Mouse (Mus musculus): ENCODE measurements at regions not wholly inside any gene's neighbourhood (a gene's known extent, or its start where the extent isn't known, plus 50 kb on each side); places are given as distances from the start of the nearest gene placed in this dataset.

- H3K36me3 ChIP-seq (ENCODE audit: control insufficient read depth, insufficient read depth, low read length) = no peaks in the 10 kb centered on the region
- no peaks in the 10 kb centered on the region for H3K27me3 ChIP-seq (ENCODE audit: control insufficient read depth, insufficient read depth, low read length)
- H3K27ac ChIP-seq (ENCODE audit: insufficient read depth, low read depth, low read length) = no peak overlapping the region
- no peak overlapping the region for H3K4me3 ChIP-seq (ENCODE audit: low read depth, low read length)
- TF ChIP-seq POLR2A (IDR thresholded peaks at IDR 0.05; ENCODE audit: low read depth, low read length) (no peak), CTCF (IDR thresholded peaks at IDR 0.05; ENCODE audit: extremely low read depth, insufficient read length, insufficient replicate concordance, low read depth, low read length) (no peak)
- H3K4me1 ChIP-seq (ENCODE audit: control insufficient read depth, insufficient read depth, insufficient read length, low read length) = no peaks in the 10 kb centered on the region
- WGBS = 84% methylated on average over 7 of the region's 7 CpGs
Measured at GRCm38 (mm10) chr17:79414006-79414405, 59.1 kb upstream of the Cdc42ep3 start.

GRCm38 (mm10) chr17:79417953-79418352, 63.1 kb upstream of the Cdc42ep3 start:
- Histone ChIP-seq H3K4me1 (ENCODE audit: control insufficient read depth, insufficient read depth, insufficient read length, low read length) (no peaks in the 10 kb centered on the region), H3K27ac (ENCODE audit: insufficient read depth, low read depth, low read length) (no peak overlapping the region), H3K36me3 (ENCODE audit: control insufficient read depth, insufficient read depth, low read length) (no peaks in the 10 kb centered on the region), H3K4me3 (ENCODE audit: low read depth, low read length) (no peak overlapping the region), H3K27me3 (ENCODE audit: control insufficient read depth, insufficient read depth, low read length) (no peaks in the 10 kb centered on the region)
- no peak for TF ChIP-seq CTCF (IDR thresholded peaks at IDR 0.05; ENCODE audit: extremely low read depth, insufficient read length, insufficient replicate concordance, low read depth, low read length)
- no peak for TF ChIP-seq POLR2A (IDR thresholded peaks at IDR 0.05; ENCODE audit: low read depth, low read length)
- 93% methylated on average over 1 of the region's 1 CpGs for WGBS

DNA sequence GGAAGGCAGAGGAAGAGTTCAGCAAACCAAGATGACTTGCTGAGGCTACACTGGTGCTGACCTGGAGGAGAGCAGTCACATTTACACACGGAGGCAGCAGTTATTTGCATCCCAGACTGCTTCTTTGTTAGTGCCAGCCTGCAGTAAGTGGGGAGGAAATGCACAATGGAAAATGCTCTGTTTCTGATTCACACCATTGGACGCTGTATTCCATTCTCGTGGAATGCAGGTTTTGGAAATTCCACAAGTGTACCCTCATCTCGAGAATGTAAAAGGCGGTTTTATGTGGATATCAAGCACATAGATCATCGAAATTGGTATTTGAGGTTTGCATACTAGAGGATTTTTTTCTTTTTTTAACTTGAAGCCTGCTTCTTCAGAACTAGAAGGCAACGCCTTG, 66.7 kb upstream of the Cdc42ep3 start:
- Histone ChIP-seq H3K4me3 (ENCODE audit: low read depth, low read length) (no peak overlapping the region), H3K27me3 (ENCODE audit: control insufficient read depth, insufficient read depth, low read length) (no peaks in the 10 kb centered on the region), H3K36me3 (ENCODE audit: control insufficient read depth, insufficient read depth, low read length) (no peaks in the 10 kb centered on the region), H3K27ac (ENCODE audit: insufficient read depth, low read depth, low read length) (no peak overlapping the region), H3K4me1 (ENCODE audit: control insufficient read depth, insufficient read depth, insufficient read length, low read length) (no peaks in the 10 kb centered on the region)
- 76% methylated on average over 7 of the region's 7 CpGs for WGBS
- TF ChIP-seq CTCF (IDR thresholded peaks at IDR 0.05; ENCODE audit: extremely low read depth, insufficient read length, insufficient replicate concordance, low read depth, low read length) = no peak
- TF ChIP-seq POLR2A (IDR thresholded peaks at IDR 0.05; ENCODE audit: low read depth, low read length) = no peak

GRCm38 (mm10) chr17:79439182-79439581, 84.3 kb upstream of the Cdc42ep3 start:
- H3K36me3 ChIP-seq (ENCODE audit: control insufficient read depth, insufficient read depth, low read length) = no peaks in the 10 kb centered on the region
- no peak overlapping the region for H3K27ac ChIP-seq (ENCODE audit: insufficient read depth, low read depth, low read length)
- no peak overlapping the region for H3K4me3 ChIP-seq (ENCODE audit: low read depth, low read length)
- TF ChIP-seq POLR2A (IDR thresholded peaks at IDR 0.05; ENCODE audit: low read depth, low read length) = no peak
- no peak for TF ChIP-seq CTCF (IDR thresholded peaks at IDR 0.05; ENCODE audit: extremely low read depth, insufficient read length, insufficient replicate concordance, low read depth, low read length)
- H3K4me1 ChIP-seq (ENCODE audit: control insufficient read depth, insufficient read depth, insufficient read length, low read length) = no peaks in the 10 kb centered on the region
- no peaks in the 10 kb centered on the region for H3K27me3 ChIP-seq (ENCODE audit: control insufficient read depth, insufficient read depth, low read length)

DNA sequence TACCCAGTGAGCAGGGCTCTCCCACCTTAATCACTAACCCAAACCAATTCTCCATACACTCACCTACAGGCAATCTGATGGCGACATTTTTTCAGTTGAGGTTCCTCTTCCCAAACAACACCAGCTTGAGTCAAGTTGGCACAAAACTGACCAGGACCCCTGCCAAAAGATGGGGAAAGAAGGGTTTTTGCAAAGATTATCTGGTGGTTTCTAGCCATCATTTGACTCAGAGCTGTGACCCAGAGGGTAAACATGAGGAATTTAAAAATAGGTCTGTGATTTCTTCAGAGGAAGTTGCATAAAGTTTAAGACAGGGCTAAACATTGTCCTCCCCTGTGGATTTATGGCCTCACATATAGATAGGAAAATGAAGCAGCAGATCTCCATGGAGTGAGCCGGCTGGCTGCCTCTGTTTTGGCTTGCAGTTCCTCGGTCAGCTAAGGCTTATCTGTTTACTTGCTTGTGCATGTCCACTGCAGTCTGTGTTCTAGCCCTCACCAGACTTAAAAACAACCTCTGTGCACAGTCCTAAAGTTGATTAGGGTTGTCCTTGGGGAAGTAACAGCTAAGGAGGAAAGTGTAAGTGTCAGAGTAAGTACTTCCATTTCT, 87.7 kb upstream of the Cdc42ep3 start:
- H3K36me3 ChIP-seq (ENCODE audit: control insufficient read depth, insufficient read depth, low read length) = no peaks in the 10 kb centered on the region
- no peaks in the 10 kb centered on the region for H3K4me1 ChIP-seq (ENCODE audit: control insufficient read depth, insufficient read depth, insufficient read length, low read length)
- TF ChIP-seq POLR2A (IDR thresholded peaks at IDR 0.05; ENCODE audit: low read depth, low read length) (no peak), CTCF (IDR thresholded peaks at IDR 0.05; ENCODE audit: extremely low read depth, insufficient read length, insufficient replicate concordance, low read depth, low read length) (no peak)
- no peak overlapping the region for H3K27ac ChIP-seq (ENCODE audit: insufficient read depth, low read depth, low read length)
- 50% methylated on average over 3 of the region's 3 CpGs for WGBS
- H3K27me3 ChIP-seq (ENCODE audit: control insufficient read depth, insufficient read depth, low read length) = no peaks in the 10 kb centered on the region
- no peak overlapping the region for H3K4me3 ChIP-seq (ENCODE audit: low read depth, low read length)

DNA sequence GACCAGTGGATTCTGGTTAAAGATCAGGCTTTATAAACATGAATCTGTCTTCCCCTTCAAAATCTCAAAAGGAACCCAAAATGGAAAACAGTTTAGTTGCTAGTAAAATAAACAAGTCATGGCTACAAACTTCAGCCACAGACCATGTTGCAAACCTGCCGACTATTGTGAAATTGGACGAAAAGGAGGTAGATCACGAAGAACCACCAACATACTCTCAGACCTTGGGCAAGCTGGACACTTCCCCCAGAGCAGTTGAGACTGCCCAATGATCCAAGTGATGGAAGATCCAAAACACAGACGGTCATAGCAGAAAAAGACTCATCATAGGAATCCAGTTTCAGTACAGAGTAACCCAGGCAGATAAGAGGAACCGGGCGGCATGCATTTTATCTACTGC, 92.3 kb upstream of the Cdc42ep3 start:
- H3K4me1 ChIP-seq (ENCODE audit: control insufficient read depth, insufficient read depth, insufficient read length, low read length) = no peaks in the 10 kb centered on the region
- no peaks in the 10 kb centered on the region for H3K36me3 ChIP-seq (ENCODE audit: control insufficient read depth, insufficient read depth, low read length)
- no peak overlapping the region for H3K27ac ChIP-seq (ENCODE audit: insufficient read depth, low read depth, low read length)
- WGBS = 74% methylated on average over 6 of the region's 6 CpGs
- H3K27me3 ChIP-seq (ENCODE audit: control insufficient read depth, insufficient read depth, low read length) = no peaks in the 10 kb centered on the region
- no peak overlapping the region for H3K4me3 ChIP-seq (ENCODE audit: low read depth, low read length)
- TF ChIP-seq POLR2A (IDR thresholded peaks at IDR 0.05; ENCODE audit: low read depth, low read length) = no peak
- no peak for TF ChIP-seq CTCF (IDR thresholded peaks at IDR 0.05; ENCODE audit: extremely low read depth, insufficient read length, insufficient replicate concordance, low read depth, low read length)

- no peaks in the 10 kb centered on the region for H3K4me1 ChIP-seq (ENCODE audit: control insufficient read depth, insufficient read depth, insufficient read length, low read length)
- H3K27me3 ChIP-seq (ENCODE audit: control insufficient read depth, insufficient read depth, low read length) = no peaks in the 10 kb centered on the region
- 45% methylated on average over 12 of the region's 12 CpGs for WGBS
- no peak for TF ChIP-seq POLR2A (IDR thresholded peaks at IDR 0.05; ENCODE audit: low read depth, low read length)
- TF ChIP-seq CTCF (IDR thresholded peaks at IDR 0.05; ENCODE audit: extremely low read depth, insufficient read length, insufficient replicate concordance, low read depth, low read length) = no peak
- no peak overlapping the region for H3K27ac ChIP-seq (ENCODE audit: insufficient read depth, low read depth, low read length)
- no peak overlapping the region for H3K4me3 ChIP-seq (ENCODE audit: low read depth, low read length)
- H3K36me3 ChIP-seq (ENCODE audit: control insufficient read depth, insufficient read depth, low read length) = no peaks in the 10 kb centered on the region
Measured at GRCm38 (mm10) chr17:79451141-79451860, 96.4 kb upstream of the Cdc42ep3 start.

Measured in small intestine, adult 2 months (tissue).